Mouse (Mus musculus) adrenal gland, postnatal 25 days (tissue): ENCODE results near the gene Cinp. TPM values are rescaled to one million over a fixed set of nuclear protein-coding genes. Genes with fewer than 3 reads are reported as not detected.

ENCODE experiments used
- DNase-seq: peaks from one replicate; pipeline ENCODE4 v3.0.0; 2021; ENCODE audit warnings: mixed read lengths
- total RNA-seq: library from RNA; stranded (reverse); gene quantifications from 2 replicates; pipeline ENCODE4 v1.2.3, GENCODE M21; 2021

Cinp gene
- total RNA-seq, 1 experiment from 2014 or later, result 43.9 TPM

- no peak for DNase-seq
These were observed 28.7 kb downstream of the Cinp start for GRCm38 (mm10) chr12:110860293-110860692.

GRCm38 (mm10) chr12:110858681-110859080 lies 30.3 kb downstream of the Cinp start:
- peak; percentile 19 for DNase-seq

GRCm38 (mm10) chr12:110857196-110857595 lies 31.7 kb downstream of the Cinp start:
- peak; percentile 45 for DNase-seq

GRCm38 (mm10) chr12:110854786-110855737 lies 33.9 kb downstream of the Cinp start:
- DNase-seq, result no peak

- no peak for DNase-seq
These were observed 37.0 kb downstream of the Cinp start for GRCm38 (mm10) chr12:110851923-110852322.

- peak; percentile 20 for DNase-seq
These were observed 37.5 kb downstream of the Cinp start for GRCm38 (mm10) chr12:110851414-110851813.

- DNase-seq, result no peak
These were observed 38.1 kb downstream of the Cinp start for GRCm38 (mm10) chr12:110850929-110851256.

- DNase-seq, result peak; percentile 90
These were observed 38.7 kb downstream of the Cinp start, which contains the start of gene Zfp839 for GRCm38 (mm10) chr12:110850010-110850928. Gene Zfp839 (plus strand): TSS chr12:110850253.

GRCm38 (mm10) chr12:110846191-110846765 lies 42.7 kb downstream of the Cinp start:
- no peak for DNase-seq

GRCm38 (mm10) chr12:110845131-110845880 lies 43.6 kb downstream of the Cinp start:
- DNase-seq, result peak; percentile 90

- peak; percentile 36 for DNase-seq
These were observed 44.5 kb downstream of the Cinp start for GRCm38 (mm10) chr12:110844227-110845130.

- DNase-seq, result peak; percentile 87
These were observed 45.5 kb downstream of the Cinp start for GRCm38 (mm10) chr12:110843194-110844048.

- DNase-seq, result no peak
These were observed 47.0 kb downstream of the Cinp start for GRCm38 (mm10) chr12:110841731-110842493.

- DNase-seq, result peak; percentile 96
These were observed 48.4 kb downstream of the Cinp start, which contains the start of gene Mok for GRCm38 (mm10) chr12:110840348-110841198. Gene Mok (minus strand): TSS chr12:110840939.

- no peak for DNase-seq
These were observed 51.1 kb downstream of the Cinp start for GRCm38 (mm10) chr12:110837850-110838249.

GRCm38 (mm10) chr12:110837192-110837841 lies 51.6 kb downstream of the Cinp start:
- DNase-seq, result no peak

- no peak for DNase-seq
These were observed 52.2 kb downstream of the Cinp start for GRCm38 (mm10) chr12:110836729-110837128.
